Mouse (Mus musculus) CH12.LX (cell line): ENCODE results near the gene Adamts1. TPM values are rescaled to one million over a fixed set of nuclear protein-coding genes. Genes with fewer than 3 reads are reported as not detected.

Experiments used
- DNase-seq: peaks from one replicate; pipeline ENCODE4 v3.0.0-alpha.2; 2013; ENCODE audit errors: extremely low read depth
- H3K27ac ChIP-seq: 2 replicates; pipeline ENCODE4 v1.5.1; 2012; ENCODE audit warnings: low read depth, mild to moderate bottlenecking, control low read depth, moderate library complexity; ENCODE audit not compliant: insufficient read depth
- H3K27me3 ChIP-seq: replicated peaks from 2 replicates; pipeline ENCODE3; 2012; ENCODE audit warnings: inconsistent platforms
- H3K36me3 ChIP-seq, 2 experiments: replicated peaks in 1 of 2; 2 replicates each; pipeline versions ENCODE3 to v1.6.1; 2012; ENCODE audit warnings: inconsistent platforms in 1 of 2, low read length in 1 of 2, mild to moderate bottlenecking in 1 of 2, mixed read lengths in 1 of 2, moderate library complexity in 1 of 2; ENCODE audit not compliant: control insufficient read depth in 1 of 2, insufficient read depth in 1 of 2
- H3K4me1 ChIP-seq, 2 experiments: 2 replicates each; pipeline ENCODE4 v1.6.1; 2012; ENCODE audit warnings: inconsistent platforms in 1 of 2, moderate library complexity in 1 of 2; ENCODE audit not compliant: insufficient read depth in 2 of 2, control insufficient read depth in 1 of 2
- H3K4me2 ChIP-seq: 2 replicates; pipeline ENCODE4 v1.6.1; 2012; ENCODE audit warnings: low read depth, mild to moderate bottlenecking, control low read depth; ENCODE audit not compliant: poor library complexity, insufficient read depth, severe bottlenecking
- H3K4me3 ChIP-seq, 3 experiments: fragments of 150-350 bp in 1 of 3; sonication (generic) in 1 of 3; replicated peaks in 1 of 3; 2 replicates each; pipeline versions ENCODE3 to v1.5.1; 2011 to 2012; ENCODE audit warnings: low read depth in 2 of 3, low read length in 2 of 3, mild to moderate bottlenecking in 2 of 3, moderate library complexity in 2 of 3, control low read depth in 1 of 3, improper control_type of control experiment in 1 of 3, inconsistent platforms in 1 of 3, mixed read lengths in 1 of 3; ENCODE audit not compliant: poor library complexity in 1 of 3
- H3K79me2 ChIP-seq: replicated peaks from 2 replicates; pipeline ENCODE4 v1.6.1; 2012; ENCODE audit warnings: mild to moderate bottlenecking, moderate library complexity; ENCODE audit not compliant: control insufficient read depth, poor library complexity, insufficient read depth, severe bottlenecking; ENCODE audit errors: extremely low read depth
- H3K9ac ChIP-seq: 2 replicates; pipeline ENCODE4 v1.6.1; 2012; ENCODE audit warnings: low read depth, mild to moderate bottlenecking, control low read depth, moderate library complexity; ENCODE audit not compliant: insufficient read depth
- H3K9me3 ChIP-seq: replicated peaks from 2 replicates; pipeline ENCODE3; 2012; ENCODE audit warnings: low read length, inconsistent platforms, mixed read lengths
- BHLHE40 ChIP-seq: IDR thresholded peaks from 2 replicates; pipeline ENCODE4 v1.6.1; 2011; ENCODE audit warnings: mild to moderate bottlenecking, low read depth, low read length, improper control_type of control experiment
- CHD1 ChIP-seq: IDR thresholded peaks from 2 replicates; pipeline ENCODE4 v1.6.1; 2012; ENCODE audit warnings: low read depth, low read length, improper control_type of control experiment, inconsistent platforms
- CHD2 ChIP-seq: IDR thresholded peaks from 2 replicates; pipeline ENCODE4 v1.6.1; 2011; ENCODE audit warnings: low read length, improper control_type of control experiment
- CTCF ChIP-seq, 2 experiments: IDR thresholded peaks in 1 of 2; conservative IDR thresholded peaks in 1 of 2; 2 replicates each; pipeline ENCODE4 v1.5.1; 2011 to 2012; ENCODE audit warnings: low read depth in 2 of 2, low read length in 2 of 2, improper control_type of control experiment in 1 of 2, inconsistent platforms in 1 of 2, mild to moderate bottlenecking in 1 of 2, moderate library complexity in 1 of 2
- ETS1 ChIP-seq: conservative IDR thresholded peaks from 2 replicates; pipeline ENCODE4 v1.6.1; 2012; ENCODE audit warnings: low read depth, mild to moderate bottlenecking, inconsistent platforms, low read length, improper control_type of control experiment, moderate library complexity
- IRF4 ChIP-seq: IDR thresholded peaks from 2 replicates; pipeline ENCODE4 v1.6.1; 2014; ENCODE audit warnings: low read depth, mild to moderate bottlenecking, inconsistent platforms, low read length, improper control_type of control experiment
- JUN ChIP-seq: IDR thresholded peaks from 2 replicates; pipeline ENCODE4 v1.6.1; 2011; ENCODE audit warnings: low read depth, mild to moderate bottlenecking, low read length, improper control_type of control experiment, moderate library complexity; ENCODE audit not compliant: insufficient read depth
- KAT2A ChIP-seq: IDR thresholded peaks from 2 replicates; pipeline ENCODE4 v1.6.1; 2012; ENCODE audit warnings: low read length, improper control_type of control experiment, inconsistent platforms; ENCODE audit not compliant: insufficient replicate concordance
- MAX ChIP-seq: IDR thresholded peaks from 2 replicates; pipeline ENCODE4 v1.6.1; 2011; ENCODE audit warnings: low read length, improper control_type of control experiment
- MEF2A ChIP-seq: IDR thresholded peaks from 2 replicates; pipeline ENCODE4 v1.6.1; 2014; ENCODE audit warnings: low read depth, mild to moderate bottlenecking, inconsistent platforms, low read length, improper control_type of control experiment, borderline replicate concordance
- MXI1 ChIP-seq: IDR thresholded peaks from 2 replicates; pipeline ENCODE4 v1.6.1; 2011; ENCODE audit warnings: mild to moderate bottlenecking, low read depth, low read length, improper control_type of control experiment
- SMC3 ChIP-seq: IDR thresholded peaks from 2 replicates; pipeline ENCODE4 v1.6.1; 2011; ENCODE audit warnings: low read depth, low read length, improper control_type of control experiment
- TCF12 ChIP-seq: IDR thresholded peaks from 2 replicates; pipeline ENCODE4 v1.6.1; 2014; ENCODE audit warnings: low read depth, mild to moderate bottlenecking, inconsistent platforms, low read length, improper control_type of control experiment
- USF1 ChIP-seq: IDR thresholded peaks from 2 replicates; pipeline ENCODE4 v1.6.1; 2014; ENCODE audit warnings: low read depth, mild to moderate bottlenecking, inconsistent platforms, low read length, improper control_type of control experiment
- USF2 ChIP-seq: conservative IDR thresholded peaks from 2 replicates; pipeline ENCODE4 v1.6.1; 2011; ENCODE audit warnings: low read depth, low read length, improper control_type of control experiment
- dilution Hi-C: fragments of 300-500 bp; cut with MboI; formaldehyde crosslinking; loops from 2 replicates; pipeline ENCODE4 v1.14.3; 2020; ENCODE audit warnings: low sequenced_read_pairs; ENCODE audit not compliant: extremely low pct_unique_long_range_greater_than_20kb, extremely low pct_ligation_motif_present
- in situ Hi-C: fragments of 300-500 bp; cut with MboI; formaldehyde crosslinking; loops from 3 replicates; pipeline ENCODE4 v1.14.3; 2019; ENCODE audit warnings: low sequenced_read_pairs, low pct_ligation_motif_present, low pct_unique_long_range_greater_than_20kb, mixed read lengths
- polyA plus RNA-seq: library from polyadenylated mRNA; unstranded; fragments of >175 nt; gene quantifications from 2 replicates; pipeline ENCODE4 v1.2.1, GENCODE M21; 2012; ENCODE audit warnings: low read depth; ENCODE audit not compliant: insufficient read length
- total RNA-seq, 2 experiments: library from RNA; depleted of rRNA; stranded (reverse); fragments of 300-350 nt in 1 of 2; fragments of >200 nt in 1 of 2; gene quantifications; 2 replicates each; pipeline ENCODE4 v1.2.3; 2012 to 2014

The Adamts1 gene
- total and polyA plus RNA-seq, 3 experiments: not detected

DNA sequence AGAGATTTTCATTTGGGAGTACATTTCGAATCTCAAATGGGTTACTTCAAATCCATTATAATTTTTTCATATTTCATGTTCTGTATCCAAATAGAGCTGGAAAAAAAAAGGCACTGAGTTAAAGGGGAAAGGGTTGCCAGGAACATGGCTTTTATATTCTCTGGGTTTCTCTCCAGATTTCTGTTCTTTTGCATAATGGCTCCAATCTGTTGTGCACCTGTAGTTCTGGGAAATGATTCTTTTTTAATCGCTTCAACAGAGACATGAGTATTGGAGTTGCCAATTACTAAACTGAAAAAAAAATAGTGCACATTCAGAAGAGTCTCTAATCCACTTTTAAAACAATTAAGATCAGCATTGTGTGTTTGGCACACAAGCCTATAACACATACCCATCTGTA, 2.7 kb upstream of the Adamts1 start:
- Histone ChIP-seq H3K79me2 (no peaks in the 10 kb centered on the region), H3K4me3 (no peak overlapping the region), H3K36me3 (no peaks in the 10 kb centered on the region), H3K27ac (no peak overlapping the region), H3K27me3 (no peaks in the 10 kb centered on the region), H3K4me1 (no peaks in the 10 kb centered on the region), H3K9ac (no peak overlapping the region), H3K4me2 (no peak overlapping the region), H3K9me3 (peaks cover 19% of the 10 kb centered on the region)
- dilution Hi-C loops: no loop called here
- DNase-seq: no peak
- in situ Hi-C loops: loop anchor here (5.0 to 25.0 kb wide), 6 partner anchors 507 to 1582 kb away; no protein-coding TSS in a partner anchor
- TF ChIP-seq CHD2: no peak
- no peak for TF ChIP-seq MAX
- no peak for TF ChIP-seq TCF12
- no peak for TF ChIP-seq KAT2A
- TF ChIP-seq CTCF (conservative IDR thresholded peaks at IDR 0.05 in 1 of 2, IDR thresholded peaks at IDR 0.05 in 1 of 2; ENCODE audit: low read depth in 2 of 2, low read length in 2 of 2): no peak
- TF ChIP-seq JUN: no peak

GRCm38 (mm10) chr16:85803613-85804551, 969 bp upstream of the Adamts1 start:
- no peak overlapping the region for H3K9ac ChIP-seq
- DNase-seq: no peak
- no peaks in the 10 kb centered on the region for H3K36me3 ChIP-seq
- no peaks in the 10 kb centered on the region for H3K79me2 ChIP-seq
- peaks cover 19% of the 10 kb centered on the region for H3K9me3 ChIP-seq
- no peak for TF ChIP-seq IRF4
- no peak for TF ChIP-seq SMC3
- TF ChIP-seq CHD1: no peak
- no peak for TF ChIP-seq MEF2A
- no peak for TF ChIP-seq USF1
- no peak for TF ChIP-seq MXI1
- no peak for TF ChIP-seq BHLHE40
- no peak for TF ChIP-seq USF2
- no peak for TF ChIP-seq ETS1
- H3K27ac ChIP-seq: no peak overlapping the region
- in situ Hi-C loops (loop anchor here (10.0 to 25.0 kb wide), 5 partner anchors 508 to 1583 kb away; no protein-coding TSS in a partner anchor), dilution Hi-C loops (no loop called here)
- no peaks in the 10 kb centered on the region for H3K27me3 ChIP-seq
- H3K4me3 ChIP-seq: no peak overlapping the region
- H3K4me1 ChIP-seq: no peaks in the 10 kb centered on the region
- H3K4me2 ChIP-seq: no peak overlapping the region
